Mouse (Mus musculus) ES-Bruce4 (cell line): ENCODE results near the gene Opalin.

Experiments
- CTCF ChIP-seq: IDR thresholded peaks from one replicate; pipeline ENCODE4 v1.8.1; 2011; ENCODE audit warnings: low read depth, low read length
- EP300 ChIP-seq: IDR thresholded peaks from 2 replicates; pipeline ENCODE4 v1.6.1; 2011; ENCODE audit warnings: low read depth, low read length; ENCODE audit not compliant: insufficient read depth
- POLR2A ChIP-seq: IDR thresholded peaks from one replicate; pipeline ENCODE4 v1.8.1; 2011; ENCODE audit warnings: low read length; ENCODE audit not compliant: insufficient read depth

GRCm38 (mm10) chr19:41027601-41028000 lies 49.3 kb downstream of the Opalin start:
- no peak for TF ChIP-seq EP300
- no peak for TF ChIP-seq CTCF
- TF ChIP-seq POLR2A: no peak
